In genomic region chr5:103603115-103603893, GRCm38 (mm10) we compare ENCODE assay signal across 11 mouse cellular contexts. TPM values are rescaled to one million over a fixed set of nuclear protein-coding genes. Genes with fewer than 3 reads are reported as not detected.
A peak's percentile ranks its signal among the peaks of the same experiment; 100 is the strongest.
DNase-seq lines count a peak whose midpoint lies in the region; ATAC-seq and TF ChIP-seq lines count a peak whose summit lies in the region.
"Had no signal": no experiment of that assay in that cellular context is flagged by ENCODE, and none has a peak within 500 bp of the region (broad histone marks: within the 10 kb centered on the region; RNA-seq: fewer than 3 reads in every experiment).

No protein-coding gene starts in this region.

- no peaks in the 10 kb centered on the region for H3K36me3 ChIP-seq in forebrain, postnatal 0 days (ENCODE audit: insufficient read depth)
- H3K36me3 ChIP-seq in forebrain, embryonic 12.5 days (replicated peaks), result no peaks in the 10 kb centered on the region
- H3K36me3 ChIP-seq in hindbrain, embryonic 14.5 days (replicated peaks; ENCODE audit: control insufficient read depth, insufficient read depth), result no peaks in the 10 kb centered on the region

- H3K4me1 ChIP-seq in forebrain, postnatal 0 days (ENCODE audit: insufficient read depth), result no peaks in the 10 kb centered on the region
- peaks cover 10% of the 10 kb centered on the region for H3K4me1 ChIP-seq in forebrain, embryonic 12.5 days
- no peaks in the 10 kb centered on the region; the same call in 1 of the 2 replicates for H3K4me1 ChIP-seq in hindbrain, embryonic 14.5 days (replicated peaks; ENCODE audit: control insufficient read depth, insufficient read depth, low read length)
- H3K4me1 ChIP-seq: megakaryocyte, embryonic 14.5 days had no signal

- DNase-seq in forebrain, postnatal 0 days, result no peak
- DNase-seq in retina, embryonic 14.5 days (ENCODE audit: low spot score), result peak; percentile 9
- no peak for DNase-seq in retina, postnatal 1 day
- no peak for DNase-seq in hindbrain, embryonic 14.5 days (ENCODE audit: low spot score)
- DNase-seq in urinary bladder, postnatal 4 days (ENCODE audit: low spot score in 2 of 2), result no peak
- no peak for DNase-seq in urinary bladder, adult 18-20 months (ENCODE audit: low spot score in 2 of 2)

- no peaks in the 10 kb centered on the region for H3K27me3 ChIP-seq in forebrain, postnatal 0 days (ENCODE audit: insufficient read depth, low read length)
- H3K27me3 ChIP-seq in forebrain, embryonic 12.5 days, result no peaks in the 10 kb centered on the region
- no peaks in the 10 kb centered on the region for H3K27me3 ChIP-seq in hindbrain, embryonic 14.5 days (ENCODE audit: control insufficient read depth, insufficient read depth, low read length)

- no peak overlapping the region for H3K9ac ChIP-seq in forebrain, postnatal 0 days
- no peak overlapping the region for H3K9ac ChIP-seq in forebrain, embryonic 12.5 days
- H3K9ac ChIP-seq in hindbrain, embryonic 14.5 days, result no peak overlapping the region

- H3K4me3 ChIP-seq in forebrain, postnatal 0 days (ENCODE audit: low read depth, low read length), result no peak overlapping the region
- H3K4me3 ChIP-seq in forebrain, embryonic 12.5 days (replicated peaks), result no peak overlapping the region
- H3K4me3 ChIP-seq in hindbrain, embryonic 14.5 days (replicated peaks; ENCODE audit: low read length), result no peak overlapping the region
- H3K4me3 ChIP-seq: megakaryocyte, embryonic 14.5 days had no signal

- H3K9me3 ChIP-seq in forebrain, postnatal 0 days (ENCODE audit: low read length), result no peaks in the 10 kb centered on the region
- H3K9me3 ChIP-seq in forebrain, embryonic 12.5 days, result no peaks in the 10 kb centered on the region
- no peaks in the 10 kb centered on the region for H3K9me3 ChIP-seq in hindbrain, embryonic 14.5 days (ENCODE audit: control insufficient read depth, low read length)

- TF ChIP-seq CTCF in forebrain, postnatal 0 days (IDR thresholded peaks at IDR 0.05; ENCODE audit: low read depth), result no peak

- H3K27ac ChIP-seq in forebrain, postnatal 0 days (ENCODE audit: low read depth, low read length), result no peak overlapping the region
- H3K27ac ChIP-seq in forebrain, embryonic 12.5 days, result no peak overlapping the region
- H3K27ac ChIP-seq in hindbrain, embryonic 14.5 days, result no peak overlapping the region

- peak; percentile 45 for ATAC-seq in forebrain, postnatal 0 days
- ATAC-seq in forebrain, embryonic 12.5 days (ENCODE audit: low FRiP score), result no peak
- ATAC-seq in hindbrain, embryonic 14.5 days (ENCODE audit: low FRiP score), result peak; percentile 82; the same call in 1 of the 2 replicates
- no peak for ATAC-seq in frontal cortex, adult (ENCODE audit: low TSS enrichment)
- ATAC-seq: forebrain, embryonic 16.5 days had no signal

- H3K4me2 ChIP-seq in forebrain, postnatal 0 days (ENCODE audit: low read depth), result no peak overlapping the region
- H3K4me2 ChIP-seq in forebrain, embryonic 12.5 days, result no peak overlapping the region; the same call in 1 of the 2 replicates
- H3K4me2 ChIP-seq in hindbrain, embryonic 14.5 days (replicated peaks), result no peak overlapping the region

- whole genome bisulfite sequencing in forebrain, postnatal 0 days, result 31% methylated on average over 11 of the region's 11 CpGs
- 27% methylated on average over 11 of the region's 11 CpGs for WGBS in forebrain, embryonic 12.5 days
- WGBS in hindbrain, embryonic 14.5 days, result 25% methylated on average over 11 of the region's 11 CpGs

RNA-seq across cellular contexts. Expression of gene Slc10a6, which starts 25.9 kb away (rescaled TPM):
- total RNA-seq in forebrain, postnatal 0 days (2014; rRNA removed), result 0.08 and 0.76 TPM in 2 replicates
- 0.07 and 0.09 TPM in 2 replicates for polyA plus RNA-seq in forebrain, postnatal 0 days (2015; fragmentation: Nextera tagmentation; extraction: Ambion mirVana)
- polyA plus RNA-seq in forebrain, embryonic 12.5 days (2016; fragmentation: Nextera tagmentation; extraction: Ambion mirVana), result 0.09 TPM in 1 of 2 replicates, not detected in the other
- 0.38 and 0.52 TPM in 2 replicates for polyA plus RNA-seq in hindbrain, embryonic 14.5 days (2014; fragmentation: Nextera tagmentation; extraction: Ambion mirVana)
- polyA plus RNA-seq: forebrain, embryonic 16.5 days had no signal

RNA-seq across cellular contexts. Expression of gene 1700016H13Rik, which starts 52.5 kb away (rescaled TPM):
- 0.33 and 1.0 TPM in 2 replicates for total RNA-seq in forebrain, postnatal 0 days (2014; rRNA removed)
- polyA plus RNA-seq in forebrain, postnatal 0 days (2015; fragmentation: Nextera tagmentation; extraction: Ambion mirVana), result 0.24 and 0.38 TPM in 2 replicates
- polyA plus RNA-seq in forebrain, embryonic 12.5 days (2016; fragmentation: Nextera tagmentation; extraction: Ambion mirVana), result not detected in 2 replicates
- polyA plus RNA-seq in hindbrain, embryonic 14.5 days (2014; fragmentation: Nextera tagmentation; extraction: Ambion mirVana), result 0.41 and 0.50 TPM in 2 replicates
- total RNA-seq: liver, adult 2 months had no signal
- polyA plus RNA-seq: liver, adult 2 months had no signal

Comparison
In these comparisons a context has a peak if more than half of its experiments do, and no peak if none do; other contexts are left out.
1. ATAC-seq: peak in forebrain, postnatal 0 days (single experiment) and hindbrain, embryonic 14.5 days (single experiment); none in forebrain, embryonic 12.5 days (single experiment) and frontal cortex, adult (single experiment).